Mouse (Mus musculus) stomach, postnatal 0 days (tissue): ENCODE measurements around the gene Gna15. TPM values are rescaled to one million over a fixed set of nuclear protein-coding genes. Genes with fewer than 3 reads are reported as not detected.

ENCODE experiments used
- ATAC-seq: fragments of 200-750 bp; cut with Nextera tagmentation; 2 replicates; pipeline ENCODE4 v1.8.0; 2017; ENCODE audit not compliant: low FRiP score, low TSS enrichment
- DNase-seq: peaks from one replicate; pipeline ENCODE4 v3.0.0-alpha.2; 2016; ENCODE audit warnings: low spot score
- H3K27ac ChIP-seq: fragments of 300-500 bp; sonication (generic); replicated peaks from 2 replicates; pipeline ENCODE4 v1.5.1; 2014; ENCODE audit warnings: mild to moderate bottlenecking, control low read depth
- H3K27me3 ChIP-seq: fragments of 300-500 bp; sonication (generic); 2 replicates; pipeline ENCODE4 v1.6.1; 2014; ENCODE audit warnings: low read length; ENCODE audit not compliant: control insufficient read depth, insufficient read depth
- H3K36me3 ChIP-seq: fragments of 300-500 bp; sonication (generic); 2 replicates; pipeline ENCODE4 v1.6.1; 2014; ENCODE audit warnings: low read length, mixed read lengths; ENCODE audit not compliant: control insufficient read depth, insufficient read depth
- H3K4me1 ChIP-seq: fragments of 300-500 bp; sonication (generic); replicated peaks from 2 replicates; pipeline ENCODE4 v1.6.1; 2014; ENCODE audit warnings: antibody characterized with exemption; ENCODE audit not compliant: control insufficient read depth, insufficient read depth
- H3K4me2 ChIP-seq: fragments of 300-500 bp; sonication (generic); replicated peaks from 2 replicates; pipeline ENCODE4 v1.6.1; 2014; ENCODE audit warnings: low read depth, mild to moderate bottlenecking, control low read depth, moderate library complexity
- H3K4me3 ChIP-seq: fragments of 300-500 bp; sonication (generic); 2 replicates; pipeline ENCODE4 v1.5.1; 2014; ENCODE audit warnings: low read depth, low read length, control low read depth
- H3K9ac ChIP-seq: fragments of 300-500 bp; sonication (generic); 2 replicates; pipeline ENCODE4 v1.6.1; 2014; ENCODE audit warnings: mild to moderate bottlenecking, low read length, control low read depth, mixed read lengths
- H3K9me3 ChIP-seq: fragments of 300-500 bp; sonication (generic); 2 replicates; pipeline ENCODE4 v1.6.1; 2016; ENCODE audit warnings: low read length; ENCODE audit not compliant: control insufficient read depth
- CTCF ChIP-seq: IDR thresholded peaks from 2 replicates; pipeline ENCODE4 v1.5.1; 2016; ENCODE audit warnings: antibody characterized with exemption, low read depth, mild to moderate bottlenecking, moderate library complexity
- EP300 ChIP-seq: optimal IDR thresholded peaks from 2 replicates; pipeline ENCODE3; 2016; ENCODE audit warnings: antibody characterized with exemption
- WGBS: fragments of 180-500 bp; shearing (Covaris S2); extraction: QIAGEN DNeasy Blood & Tissue Kit; methylation state at CpG from one replicate; pipeline ENCODE4 v1.1.7; 2014; 5-methylcytosine and 5-hydroxymethylcytosine counted together
- polyA plus RNA-seq: library from polyadenylated mRNA; unstranded; fragments of >200 nt; fragmentation: Nextera tagmentation; extraction: Ambion mirVana; gene quantifications from 2 replicates; pipeline ENCODE4 v1.2.1, GENCODE M21; 2015

Gene Gna15
- polyA plus RNA-seq, 1 experiment from 2014 or later = 10.1 TPM

GRCm38 (mm10) chr10:81493601-81494220 lies 30.3 kb downstream of the Gna15 start:
- WGBS = 83% methylated on average over 8 of the region's 8 CpGs
- Histone ChIP-seq H3K27me3 (no peaks in the 10 kb centered on the region), H3K9ac (peak overlapping the region; percentile 23; the same call in 1 of the 2 replicates), H3K4me3 (no peak overlapping the region), H3K36me3 (peaks cover 25% of the 10 kb centered on the region), H3K4me2 (no peak overlapping the region), H3K27ac (no peak overlapping the region), H3K4me1 (peaks cover 3% of the 10 kb centered on the region; the same call in 1 of the 2 replicates), H3K9me3 (no peaks in the 10 kb centered on the region)
- TF ChIP-seq EP300 = no peak
- peak; percentile 62 for TF ChIP-seq CTCF
- no peak for DNase-seq
- ATAC-seq = no peak

DNA sequence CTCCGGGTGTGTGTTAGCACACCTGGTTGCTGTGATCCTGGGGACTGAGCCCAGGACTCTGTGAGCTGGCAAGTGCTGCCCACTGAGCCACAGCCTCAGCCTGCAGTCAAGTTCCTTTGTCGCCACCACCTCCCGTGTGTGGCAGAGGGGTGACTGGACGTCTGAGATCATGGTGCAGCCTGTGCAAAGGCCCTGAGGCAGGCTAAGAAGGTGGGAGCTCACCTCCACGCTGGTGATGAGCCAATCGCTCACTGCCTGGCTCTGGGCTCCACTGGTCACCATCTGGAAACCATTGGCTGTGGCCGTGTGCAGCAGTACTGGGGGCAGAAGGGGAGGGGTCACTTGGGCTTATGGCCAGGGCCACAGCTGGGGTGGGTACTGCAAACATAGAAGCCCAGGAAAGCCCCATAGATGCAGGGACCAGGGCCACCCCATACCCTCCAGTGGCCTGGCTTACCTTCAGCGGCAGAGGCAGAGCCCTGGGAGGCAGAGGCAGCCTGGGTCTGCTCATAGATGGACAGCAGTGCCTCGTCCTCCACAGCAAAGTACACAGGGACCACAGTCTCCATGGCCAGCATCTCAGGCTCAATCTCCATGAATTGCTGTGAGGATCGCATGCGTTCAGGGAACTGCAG lies 31.3 kb downstream of the Gna15 start:
- H3K9ac ChIP-seq = no peak overlapping the region
- WGBS = 95% methylated on average over 11 of the region's 11 CpGs
- no peaks in the 10 kb centered on the region for H3K9me3 ChIP-seq
- H3K4me2 ChIP-seq = no peak overlapping the region
- TF ChIP-seq CTCF (no peak), EP300 (no peak)
- no peak overlapping the region for H3K4me3 ChIP-seq
- no peak overlapping the region for H3K27ac ChIP-seq
- no peaks in the 10 kb centered on the region for H3K27me3 ChIP-seq
- DNase-seq = no peak
- no peak for ATAC-seq
- peaks cover 3% of the 10 kb centered on the region; the same call in 1 of the 2 replicates for H3K4me1 ChIP-seq
- peaks cover 33% of the 10 kb centered on the region for H3K36me3 ChIP-seq

- Histone ChIP-seq H3K27me3 (no peaks in the 10 kb centered on the region), H3K4me2 (no peak overlapping the region), H3K9ac (no peak overlapping the region), H3K4me1 (peaks cover 3% of the 10 kb centered on the region; the same call in 1 of the 2 replicates), H3K36me3 (peaks cover 34% of the 10 kb centered on the region), H3K9me3 (no peaks in the 10 kb centered on the region), H3K4me3 (no peak overlapping the region), H3K27ac (no peak overlapping the region)
- TF ChIP-seq EP300 (no peak), CTCF (no peak)
- DNase-seq (no peak), ATAC-seq (no peak)
- 91% methylated on average over 9 of the region's 9 CpGs for WGBS
Measured at GRCm38 (mm10) chr10:81491018-81491417, 33.0 kb downstream of the Gna15 start.

- DNase-seq (no peak), ATAC-seq (no peak)
- Histone ChIP-seq H3K4me2 (no peak overlapping the region), H3K27me3 (no peaks in the 10 kb centered on the region), H3K9ac (no peak overlapping the region), H3K9me3 (no peaks in the 10 kb centered on the region), H3K4me3 (no peak overlapping the region), H3K36me3 (peaks cover 34% of the 10 kb centered on the region), H3K4me1 (no peaks in the 10 kb centered on the region), H3K27ac (no peak overlapping the region)
- TF ChIP-seq EP300 (no peak), CTCF (no peak)
- WGBS = 84% methylated on average over 14 of the region's 14 CpGs
Measured at GRCm38 (mm10) chr10:81489941-81490340, 34.1 kb downstream of the Gna15 start.

DNA sequence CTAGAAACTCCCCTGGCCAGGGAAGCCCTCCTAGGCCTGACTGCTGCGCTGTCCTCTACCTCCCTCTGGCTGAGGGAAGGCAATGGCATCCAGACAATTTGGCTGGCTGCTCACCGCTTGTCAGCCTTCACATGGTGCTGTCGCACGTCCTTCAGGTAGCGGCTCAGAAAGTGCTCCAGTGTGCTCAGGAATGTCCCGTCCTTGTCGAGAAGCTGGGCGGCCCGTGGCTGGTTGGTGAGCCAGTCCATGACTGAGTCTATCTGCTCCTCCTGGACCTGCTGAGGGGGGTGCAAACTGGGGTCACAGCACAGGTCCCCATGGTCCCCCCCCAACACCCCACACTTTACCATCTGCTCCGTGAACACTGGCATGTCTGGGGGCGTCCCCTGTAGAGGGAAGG lies 35.9 kb downstream of the Gna15 start:
- DNase-seq = no peak
- Histone ChIP-seq H3K9ac (no peak overlapping the region), H3K4me2 (no peak overlapping the region), H3K4me3 (no peak overlapping the region), H3K27ac (no peak overlapping the region), H3K9me3 (no peaks in the 10 kb centered on the region), H3K4me1 (no peaks in the 10 kb centered on the region), H3K36me3 (peaks cover 34% of the 10 kb centered on the region), H3K27me3 (no peaks in the 10 kb centered on the region)
- TF ChIP-seq EP300 (no peak), CTCF (no peak)
- no peak for ATAC-seq
- 83% methylated on average over 11 of the region's 11 CpGs for WGBS

DNA sequence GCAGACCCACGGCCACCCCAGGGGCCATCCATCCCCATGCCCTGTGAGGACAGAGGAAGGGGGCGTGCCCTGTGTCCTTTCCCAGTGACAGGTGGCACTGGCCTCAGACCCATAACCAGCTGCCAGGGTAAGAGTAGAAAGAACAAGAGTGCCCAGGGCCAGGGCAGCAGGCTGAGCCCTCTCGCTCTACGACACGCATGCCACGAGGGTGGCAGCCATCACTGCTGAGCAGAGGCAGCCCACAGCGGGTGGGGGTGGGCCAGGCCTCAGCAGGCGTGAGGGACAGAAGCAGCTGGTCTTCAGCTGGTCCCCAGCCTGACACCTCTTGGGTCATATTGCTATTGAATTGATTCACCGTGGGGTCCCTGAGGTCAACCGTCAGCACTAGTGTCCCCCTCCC lies 37.5 kb downstream of the Gna15 start:
- no peak for TF ChIP-seq EP300
- no peak for TF ChIP-seq CTCF
- 88% methylated on average over 10 of the region's 10 CpGs for WGBS
- H3K9me3 ChIP-seq = no peaks in the 10 kb centered on the region
- no peak overlapping the region for H3K27ac ChIP-seq
- H3K4me1 ChIP-seq = no peaks in the 10 kb centered on the region
- DNase-seq (no peak), ATAC-seq (no peak)
- no peak overlapping the region for H3K4me3 ChIP-seq
- no peak overlapping the region for H3K4me2 ChIP-seq
- H3K27me3 ChIP-seq = no peaks in the 10 kb centered on the region; the same call in 1 of the 2 replicates
- peaks cover 27% of the 10 kb centered on the region for H3K36me3 ChIP-seq
- no peak overlapping the region for H3K9ac ChIP-seq
